Mouse (Mus musculus) heart, embryonic 15.5 days (tissue): ENCODE measurements around the gene Pctp. TPM values are rescaled to one million over a fixed set of nuclear protein-coding genes. Genes with fewer than 3 reads are reported as not detected.
A peak's percentile ranks its signal among the peaks of the same experiment; 100 is the strongest.

Experiments
- ATAC-seq: fragments of 200-750 bp; cut with Nextera tagmentation; replicated peaks from 2 replicates; pipeline ENCODE4 v1.8.0; 2017; ENCODE audit warnings: low read depth, moderate TSS enrichment; ENCODE audit not compliant: insufficient number of reproducible peaks, insufficient read depth, low FRiP score
- H3K27ac ChIP-seq: fragments of 300-500 bp; sonication (generic); 2 replicates; pipeline ENCODE4 v1.5.1; 2015; ENCODE audit warnings: mild to moderate bottlenecking, inconsistent platforms
- H3K27me3 ChIP-seq: fragments of 300-500 bp; sonication (generic); 2 replicates; pipeline ENCODE4 v1.6.1; 2015; ENCODE audit warnings: inconsistent platforms
- H3K36me3 ChIP-seq: fragments of 300-500 bp; sonication (generic); 2 replicates; pipeline ENCODE4 v1.6.1; 2015; ENCODE audit warnings: mild to moderate bottlenecking, inconsistent platforms
- H3K4me1 ChIP-seq: fragments of 300-500 bp; sonication (generic); replicated peaks from 2 replicates; pipeline ENCODE4 v1.6.1; 2015; ENCODE audit warnings: inconsistent platforms
- H3K4me2 ChIP-seq: fragments of 300-500 bp; sonication (generic); 2 replicates; pipeline ENCODE4 v1.6.1; 2015; ENCODE audit warnings: inconsistent platforms, mild to moderate bottlenecking, moderate library complexity
- H3K4me3 ChIP-seq: fragments of 300-500 bp; sonication (generic); 2 replicates; pipeline ENCODE4 v1.5.1; 2015; ENCODE audit warnings: mild to moderate bottlenecking, inconsistent platforms
- H3K9ac ChIP-seq: fragments of 300-500 bp; sonication (generic); 2 replicates; pipeline ENCODE4 v1.6.1; 2015; ENCODE audit warnings: mild to moderate bottlenecking, inconsistent platforms
- H3K9me3 ChIP-seq: fragments of 300-500 bp; sonication (generic); replicated peaks from 2 replicates; pipeline ENCODE4 v1.6.1; 2016; ENCODE audit warnings: inconsistent platforms
- WGBS: fragments of 180-500 bp; shearing (Covaris S2); methylation state at CpG from one replicate; pipeline ENCODE4 v1.1.7; 2015; ENCODE audit warnings: mixed read lengths; 5-methylcytosine and 5-hydroxymethylcytosine counted together
- polyA plus RNA-seq: library from polyadenylated mRNA; unstranded; fragments of >200 nt; fragmentation: Nextera tagmentation; extraction: Ambion mirVana; gene quantifications from 2 replicates; pipeline ENCODE4 v1.2.1, GENCODE M21; 2015

Gene Pctp
- polyA plus RNA-seq, 1 experiment from 2014 or later = 7.0 TPM

- no peaks in the 10 kb centered on the region for H3K36me3 ChIP-seq
- peaks cover 24% of the 10 kb centered on the region for H3K4me1 ChIP-seq
- no peak for ATAC-seq
- H3K27me3 ChIP-seq = peaks cover 15% of the 10 kb centered on the region
- H3K27ac ChIP-seq = 0 out of 2 replicates have a peak overlapping the region, but pooled peaks have one; percentile 24
- under 1% methylated on average over 15 of the region's 15 CpGs for WGBS
- H3K9me3 ChIP-seq = no peaks in the 10 kb centered on the region
- H3K9ac ChIP-seq = peak overlapping the region; percentile 36
- H3K4me2 ChIP-seq = peak overlapping the region; percentile 68
- H3K4me3 ChIP-seq = peak overlapping the region; percentile 50
These were observed 27.9 kb upstream of the Pctp start for GRCm38 (mm10) chr11:90030557-90030956.

GRCm38 (mm10) chr11:90029841-90030398, 27.2 kb upstream of the Pctp start, which contains the start of gene Tmem100:
Gene Tmem100 (plus strand): TSS chr11:90030348.
- ATAC-seq = no peak
- Histone ChIP-seq H3K4me2 (peak within 1 kb of the TSS; percentile 68), H3K36me3 (no peaks in the 10 kb centered on the region), H3K9me3 (no peaks in the 10 kb centered on the region), H3K9ac (peak within 1 kb of the TSS; percentile 36), H3K4me3 (peak within 1 kb of the TSS; percentile 50), H3K4me1 (peaks cover 24% of the 10 kb centered on the region), H3K27ac (0 out of 2 replicates have a peak within 1 kb of the TSS, but pooled peaks have one; percentile 24), H3K27me3 (peaks cover 15% of the 10 kb centered on the region)
- WGBS = 32% methylated on average over 13 of the region's 13 CpGs

- H3K36me3 ChIP-seq = no peaks in the 10 kb centered on the region
- no peaks in the 10 kb centered on the region for H3K9me3 ChIP-seq
- peaks cover 24% of the 10 kb centered on the region for H3K4me1 ChIP-seq
- H3K27me3 ChIP-seq = peaks cover 15% of the 10 kb centered on the region
- peak overlapping the region; percentile 50 for H3K4me3 ChIP-seq
- ATAC-seq = no peak
- H3K27ac ChIP-seq = no peak overlapping the region
- peak overlapping the region; percentile 68 for H3K4me2 ChIP-seq
- H3K9ac ChIP-seq = peak overlapping the region; percentile 36; the same call in 1 of the 2 replicates
- 23% methylated on average over 10 of the region's 10 CpGs for WGBS
These were observed 26.7 kb upstream of the Pctp start for GRCm38 (mm10) chr11:90029354-90029753.

GRCm38 (mm10) chr11:90028746-90029145, 26.1 kb upstream of the Pctp start:
- Histone ChIP-seq H3K4me2 (peak overlapping the region; percentile 68; the same call in 1 of the 2 replicates), H3K27me3 (peaks cover 15% of the 10 kb centered on the region), H3K4me1 (peaks cover 24% of the 10 kb centered on the region), H3K27ac (no peak overlapping the region), H3K9ac (no peak overlapping the region), H3K9me3 (no peaks in the 10 kb centered on the region), H3K36me3 (no peaks in the 10 kb centered on the region), H3K4me3 (no peak overlapping the region)
- no peak for ATAC-seq
- 89% methylated on average over 8 of the region's 8 CpGs for WGBS

GRCm38 (mm10) chr11:90027216-90027615, 24.5 kb upstream of the Pctp start:
- Histone ChIP-seq H3K4me1 (peaks cover 19% of the 10 kb centered on the region), H3K4me3 (no peak overlapping the region), H3K4me2 (no peak overlapping the region), H3K9me3 (no peaks in the 10 kb centered on the region), H3K27me3 (peaks cover 13% of the 10 kb centered on the region), H3K9ac (no peak overlapping the region), H3K27ac (no peak overlapping the region), H3K36me3 (no peaks in the 10 kb centered on the region)
- whole genome bisulfite sequencing = 46% methylated on average over 7 of the region's 7 CpGs
- no peak for ATAC-seq

GRCm38 (mm10) chr11:90026802-90027174, 24.1 kb upstream of the Pctp start:
- Histone ChIP-seq H3K4me2 (no peak overlapping the region), H3K9ac (no peak overlapping the region), H3K4me1 (peaks cover 19% of the 10 kb centered on the region), H3K27me3 (peaks cover 9% of the 10 kb centered on the region), H3K4me3 (no peak overlapping the region), H3K9me3 (no peaks in the 10 kb centered on the region), H3K36me3 (no peaks in the 10 kb centered on the region), H3K27ac (no peak overlapping the region)
- WGBS = 77% methylated on average over 5 of the region's 5 CpGs
- ATAC-seq = no peak

- no peak overlapping the region for H3K9ac ChIP-seq
- H3K4me1 ChIP-seq = peaks cover 16% of the 10 kb centered on the region
- no peak for ATAC-seq
- H3K36me3 ChIP-seq = no peaks in the 10 kb centered on the region
- H3K9me3 ChIP-seq = no peaks in the 10 kb centered on the region
- no peak overlapping the region for H3K4me2 ChIP-seq
- H3K4me3 ChIP-seq = no peak overlapping the region
- H3K27ac ChIP-seq = no peak overlapping the region
- H3K27me3 ChIP-seq = peaks cover 3% of the 10 kb centered on the region; the same call in 1 of the 2 replicates
- 56% methylated on average over 14 of the region's 14 CpGs for WGBS
These were observed 23.5 kb upstream of the Pctp start for GRCm38 (mm10) chr11:90025891-90026801.

GRCm38 (mm10) chr11:90019161-90019560, 16.5 kb upstream of the Pctp start:
- no peaks in the 10 kb centered on the region for H3K4me1 ChIP-seq

GRCm38 (mm10) chr11:90015281-90015680, 12.6 kb upstream of the Pctp start:
- H3K36me3 ChIP-seq = no peaks in the 10 kb centered on the region
- H3K4me1 ChIP-seq = no peaks in the 10 kb centered on the region
- no peak overlapping the region for H3K27ac ChIP-seq
- 54% methylated on average over 7 of the region's 7 CpGs for WGBS
- H3K27me3 ChIP-seq = peaks cover 3% of the 10 kb centered on the region; the same call in 1 of the 2 replicates
- H3K9me3 ChIP-seq = no peaks in the 10 kb centered on the region
- no peak overlapping the region for H3K4me3 ChIP-seq
- no peak overlapping the region for H3K9ac ChIP-seq
- no peak overlapping the region for H3K4me2 ChIP-seq
- no peak for ATAC-seq

More at GRCm38 (mm10) chr11:90019161-90019560, 16.5 kb upstream of the Pctp start:
- H3K4me2 ChIP-seq = no peak overlapping the region
- no peak overlapping the region for H3K4me3 ChIP-seq
- H3K9me3 ChIP-seq = no peaks in the 10 kb centered on the region
- ATAC-seq = no peak
- H3K27me3 ChIP-seq = peaks cover 3% of the 10 kb centered on the region; the same call in 1 of the 2 replicates
- no peak overlapping the region for H3K9ac ChIP-seq
- H3K27ac ChIP-seq = no peak overlapping the region
- 14% methylated on average over 7 of the region's 7 CpGs for WGBS
- no peaks in the 10 kb centered on the region for H3K36me3 ChIP-seq

GRCm38 (mm10) chr11:90013657-90014056, 11.0 kb upstream of the Pctp start:
- Histone ChIP-seq H3K27ac (no peak overlapping the region), H3K4me2 (no peak overlapping the region), H3K4me3 (no peak overlapping the region), H3K27me3 (peaks cover 2% of the 10 kb centered on the region; the same call in 1 of the 2 replicates), H3K9ac (no peak overlapping the region), H3K4me1 (no peaks in the 10 kb centered on the region), H3K9me3 (no peaks in the 10 kb centered on the region), H3K36me3 (no peaks in the 10 kb centered on the region)
- no peak for ATAC-seq
- WGBS = 84% methylated on average over 6 of the region's 6 CpGs

- no peak overlapping the region for H3K4me2 ChIP-seq
- H3K4me3 ChIP-seq = no peak overlapping the region
- 35% methylated on average over 7 of the region's 7 CpGs for WGBS
- H3K27ac ChIP-seq = no peak overlapping the region
- H3K9me3 ChIP-seq = no peaks in the 10 kb centered on the region
- no peaks in the 10 kb centered on the region for H3K27me3 ChIP-seq
- 0 out of 2 replicates have a peak, but pooled peaks cover 1% of the 10 kb centered on the region for H3K4me1 ChIP-seq
- no peak for ATAC-seq
- H3K9ac ChIP-seq = no peak overlapping the region
- H3K36me3 ChIP-seq = no peaks in the 10 kb centered on the region
These were observed 5.3 kb upstream of the Pctp start for GRCm38 (mm10) chr11:90007791-90008531.
